Mouse (Mus musculus) spleen, adult 12 weeks (tissue): ENCODE measurements around the gene Atg13.
A peak's percentile ranks its signal among the peaks of the same experiment; 100 is the strongest.
"Not testable (repeated sequence)": the region's sequence is repeated elsewhere in the genome, so short reads cannot be mapped to it uniquely, and the experiment has no call there.

Experiments
- DNase-seq: peaks from one replicate; pipeline ENCODE4 v3.0.0; 2022; ENCODE audit warnings: low spot score

The Atg13 gene

GRCm38 (mm10) chr2:91710272-91711234, at the start of gene Atg13, which contains the start of gene Harbi1:
TSS of gene Atg13 (minus strand) at chr2:91710576.
TSS of gene Harbi1 (plus strand) at chr2:91710852.
- peak; percentile 90 for DNase-seq

- no peak for DNase-seq
These were observed 39.5 kb upstream of the Atg13 start for GRCm38 (mm10) chr2:91749811-91750261.

GRCm38 (mm10) chr2:91744686-91745085, 34.3 kb upstream of the Atg13 start:
- DNase-seq: no peak

- DNase-seq: no peak
These were observed 29.2 kb upstream of the Atg13 start for GRCm38 (mm10) chr2:91739586-91739985.

- DNase-seq: no peak
These were observed 24.8 kb upstream of the Atg13 start for GRCm38 (mm10) chr2:91735221-91735620.

- DNase-seq: peak; percentile 82
These were observed 19.8 kb upstream of the Atg13 start, which contains the start of gene Ambra1 for GRCm38 (mm10) chr2:91729971-91730821. TSS of gene Ambra1 (plus strand) at chr2:91730134.

- DNase-seq: no peak
These were observed 19.2 kb upstream of the Atg13 start for GRCm38 (mm10) chr2:91729571-91729970.

- no peak for DNase-seq
These were observed 16.6 kb upstream of the Atg13 start for GRCm38 (mm10) chr2:91727011-91727410.

- not testable (repeated sequence) for DNase-seq
These were observed 15.1 kb upstream of the Atg13 start for GRCm38 (mm10) chr2:91725476-91725875.

GRCm38 (mm10) chr2:91724716-91725115, 14.3 kb upstream of the Atg13 start:
- no peak for DNase-seq

- no peak for DNase-seq
These were observed 13.6 kb upstream of the Atg13 start for GRCm38 (mm10) chr2:91723951-91724350.

- DNase-seq: no peak
These were observed 13.0 kb upstream of the Atg13 start for GRCm38 (mm10) chr2:91723382-91723781.

GRCm38 (mm10) chr2:91718276-91718675, 7.9 kb upstream of the Atg13 start:
- no peak for DNase-seq

- DNase-seq: no peak
These were observed 4.5 kb upstream of the Atg13 start for GRCm38 (mm10) chr2:91714921-91715320.

- DNase-seq: no peak
These were observed 1.0 kb upstream of the Atg13 start for GRCm38 (mm10) chr2:91711256-91711925.

GRCm38 (mm10) chr2:91708361-91708760, 2.0 kb downstream of the Atg13 start:
- DNase-seq: no peak

GRCm38 (mm10) chr2:91706456-91706855, 3.9 kb downstream of the Atg13 start:
- DNase-seq: no peak

- DNase-seq: no peak
These were observed 4.6 kb downstream of the Atg13 start for GRCm38 (mm10) chr2:91705736-91706135.

- no peak for DNase-seq
These were observed 9.0 kb downstream of the Atg13 start for GRCm38 (mm10) chr2:91701366-91701765.

- DNase-seq: no peak
These were observed 11.2 kb downstream of the Atg13 start for GRCm38 (mm10) chr2:91699225-91699624.

GRCm38 (mm10) chr2:91696225-91696590, 14.2 kb downstream of the Atg13 start:
- DNase-seq: no peak
